Mouse (Mus musculus) hindbrain, embryonic 12.5 days (tissue): ENCODE results near the gene Dnhd1. TPM values are rescaled to one million over a fixed set of nuclear protein-coding genes. Genes with fewer than 3 reads are reported as not detected.
A peak's percentile ranks its signal among the peaks of the same experiment; 100 is the strongest.
"Not testable (repeated sequence)": the region's sequence is repeated elsewhere in the genome, so short reads cannot be mapped to it uniquely, and the experiment has no call there.

Experiments used
- ATAC-seq: fragments of 200-750 bp; cut with Nextera tagmentation; 2 replicates; pipeline ENCODE4 v1.8.0; 2017; ENCODE audit warnings: moderate TSS enrichment; ENCODE audit not compliant: low FRiP score
- H3K27ac ChIP-seq: fragments of 300-500 bp; sonication (generic); 2 replicates; pipeline ENCODE4 v1.5.1; 2016; ENCODE audit warnings: mild to moderate bottlenecking
- H3K27me3 ChIP-seq: fragments of 300-500 bp; sonication (generic); 2 replicates; pipeline ENCODE4 v1.6.1; 2016; ENCODE audit warnings: mild to moderate bottlenecking
- H3K36me3 ChIP-seq: fragments of 300-500 bp; sonication (generic); 2 replicates; pipeline ENCODE4 v1.6.1; 2016; ENCODE audit warnings: mild to moderate bottlenecking
- H3K4me1 ChIP-seq: fragments of 300-500 bp; sonication (generic); 2 replicates; pipeline ENCODE4 v1.6.1; 2016
- H3K4me2 ChIP-seq: fragments of 300-500 bp; sonication (generic); replicated peaks from 2 replicates; pipeline ENCODE4 v1.6.1; 2016; ENCODE audit warnings: mild to moderate bottlenecking
- H3K4me3 ChIP-seq: fragments of 300-500 bp; sonication (generic); 2 replicates; pipeline ENCODE4 v1.5.1; 2016; ENCODE audit warnings: mild to moderate bottlenecking
- H3K9ac ChIP-seq: fragments of 300-500 bp; sonication (generic); 2 replicates; pipeline ENCODE4 v1.6.1; 2016; ENCODE audit warnings: mild to moderate bottlenecking, moderate library complexity
- H3K9me3 ChIP-seq: fragments of 300-500 bp; sonication (generic); replicated peaks from 2 replicates; pipeline ENCODE4 v1.6.1; 2016; ENCODE audit warnings: mild to moderate bottlenecking
- WGBS: fragments of 180-500 bp; shearing (Covaris S2); methylation state at CpG from one replicate; pipeline ENCODE4 v1.1.7; 2016; 5-methylcytosine and 5-hydroxymethylcytosine counted together
- polyA plus RNA-seq: library from polyadenylated mRNA; unstranded; fragments of >200 nt; fragmentation: Nextera tagmentation; extraction: Ambion mirVana; gene quantifications from 2 replicates; pipeline ENCODE4 v1.2.1, GENCODE M21; 2016

Gene Dnhd1
- polyA plus RNA-seq, 1 experiment from 2014 or later, result 1.2 TPM

DNA sequence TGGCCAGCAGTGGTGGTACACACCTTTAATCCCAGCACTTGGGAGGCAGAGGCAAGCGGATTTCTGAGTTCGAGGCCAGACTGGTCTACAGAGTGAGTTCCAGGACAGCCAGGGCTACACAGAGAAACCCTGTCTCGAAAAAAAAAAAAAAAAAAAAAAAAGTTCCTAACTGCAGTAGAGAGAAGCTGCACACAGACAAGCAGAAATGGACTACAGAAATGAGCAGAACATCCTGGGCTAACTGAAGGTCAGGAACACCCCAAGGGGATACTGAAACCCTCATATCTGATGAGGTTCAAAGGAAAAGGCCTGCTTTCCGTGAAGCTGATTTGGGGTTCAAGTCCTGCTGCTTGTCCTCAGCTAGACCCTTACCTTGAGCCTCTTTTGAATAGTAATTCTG lies 84.8 kb downstream of the Dnhd1 start:
- not testable (repeated sequence) for ATAC-seq, H3K9me3 ChIP-seq, H3K27me3 ChIP-seq, H3K27ac ChIP-seq
- H3K9ac ChIP-seq, result peak overlapping the region; percentile 77
- WGBS, result 50% methylated on average over 4 of the region's 4 CpGs
- peaks cover 14% of the 10 kb centered on the region for H3K4me1 ChIP-seq
- peaks cover 42% of the 10 kb centered on the region for H3K36me3 ChIP-seq
- peak overlapping the region; percentile 89 for H3K4me2 ChIP-seq
- H3K4me3 ChIP-seq, result peak overlapping the region; percentile 79

DNA sequence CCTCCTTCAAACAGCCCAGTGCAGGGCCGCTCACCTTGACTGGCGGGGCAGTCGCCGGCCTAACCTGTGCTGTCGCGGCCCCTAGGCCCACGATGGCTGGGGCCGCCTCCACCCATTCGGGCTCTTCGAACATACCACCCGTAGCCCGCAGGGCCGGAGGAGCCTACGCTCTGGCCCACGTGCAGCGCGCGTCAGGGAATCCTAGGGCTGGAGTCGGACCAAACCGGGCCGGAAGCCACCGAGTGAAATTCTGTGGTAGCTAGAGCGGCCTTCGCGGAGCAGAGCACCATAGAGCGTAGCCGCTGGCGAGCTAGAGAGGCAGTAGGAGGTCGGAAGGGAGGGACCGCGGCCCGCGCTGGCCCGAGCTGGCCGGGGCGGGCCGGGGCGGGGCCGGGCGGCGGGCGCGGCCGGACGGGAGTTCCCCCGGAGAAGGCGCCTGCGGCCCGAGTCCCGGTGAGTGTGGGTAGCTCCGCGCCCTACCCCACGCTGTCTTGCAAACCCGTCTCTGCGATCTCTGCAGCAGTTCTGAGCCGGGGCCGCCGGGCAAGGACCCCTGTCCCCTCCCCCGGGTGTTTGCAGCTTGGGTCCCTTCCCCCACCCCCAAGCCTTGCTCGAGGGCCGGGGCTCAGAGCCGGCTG lies 85.8 kb downstream of the Dnhd1 start, which contains the start of gene Ilk:
Gene Ilk (plus strand): TSS at position 329 of the 638 bp plus-strand sequence.
- Histone ChIP-seq H3K4me3 (peak within 1 kb of the TSS; percentile 79), H3K4me1 (peaks cover 14% of the 10 kb centered on the region), H3K27me3 (no peaks in the 10 kb centered on the region), H3K9ac (peak within 1 kb of the TSS; percentile 77), H3K9me3 (no peaks in the 10 kb centered on the region), H3K27ac (peak within 1 kb of the TSS; percentile 83), H3K36me3 (peaks cover 44% of the 10 kb centered on the region), H3K4me2 (peak within 1 kb of the TSS; percentile 89)
- 0% methylated on average over 56 of the region's 62 CpGs for WGBS
- peak; percentile 98 for ATAC-seq

DNA sequence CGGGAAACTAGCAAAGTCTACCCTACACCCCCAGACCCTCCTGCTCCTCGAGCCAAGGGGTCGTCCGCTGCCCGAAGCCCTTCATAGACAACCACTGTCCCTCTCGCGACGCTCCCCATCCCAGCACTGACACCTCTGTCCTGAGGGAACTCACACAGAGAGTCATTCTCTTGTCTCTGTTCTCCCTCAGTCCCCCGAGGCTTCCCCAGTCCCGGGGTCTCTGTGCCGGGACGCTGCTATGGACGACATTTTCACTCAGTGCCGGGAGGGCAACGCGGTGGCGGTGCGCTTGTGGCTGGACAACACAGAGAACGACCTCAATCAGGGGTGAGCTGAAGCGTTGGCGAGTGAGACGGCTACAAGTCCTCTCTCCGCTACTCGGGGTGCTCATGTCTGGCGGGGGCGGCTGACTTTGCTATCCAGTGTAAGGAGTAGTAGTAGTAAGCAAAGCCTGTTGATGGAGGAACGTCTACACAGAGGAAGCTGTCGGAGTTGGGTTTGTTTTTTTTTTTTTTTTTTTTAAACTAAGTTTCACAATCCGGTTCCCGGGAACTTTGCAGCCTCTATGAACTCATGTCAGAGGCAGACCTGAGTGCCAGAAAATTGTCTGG lies 86.4 kb downstream of the Dnhd1 start, which contains the start of gene Rrp8:
Gene Rrp8 (minus strand): TSS at position 475 of the 611 bp plus-strand sequence.
- no peak for ATAC-seq
- peak within 1 kb of the TSS; percentile 89 for H3K4me2 ChIP-seq
- no peaks in the 10 kb centered on the region for H3K27me3 ChIP-seq
- no peaks in the 10 kb centered on the region for H3K9me3 ChIP-seq
- peaks cover 44% of the 10 kb centered on the region for H3K36me3 ChIP-seq
- peak within 1 kb of the TSS; percentile 83 for H3K27ac ChIP-seq
- 1% methylated on average over 30 of the region's 30 CpGs for WGBS
- H3K9ac ChIP-seq, result peak within 1 kb of the TSS; percentile 77
- peaks cover 14% of the 10 kb centered on the region for H3K4me1 ChIP-seq
- peak within 1 kb of the TSS; percentile 79 for H3K4me3 ChIP-seq

DNA sequence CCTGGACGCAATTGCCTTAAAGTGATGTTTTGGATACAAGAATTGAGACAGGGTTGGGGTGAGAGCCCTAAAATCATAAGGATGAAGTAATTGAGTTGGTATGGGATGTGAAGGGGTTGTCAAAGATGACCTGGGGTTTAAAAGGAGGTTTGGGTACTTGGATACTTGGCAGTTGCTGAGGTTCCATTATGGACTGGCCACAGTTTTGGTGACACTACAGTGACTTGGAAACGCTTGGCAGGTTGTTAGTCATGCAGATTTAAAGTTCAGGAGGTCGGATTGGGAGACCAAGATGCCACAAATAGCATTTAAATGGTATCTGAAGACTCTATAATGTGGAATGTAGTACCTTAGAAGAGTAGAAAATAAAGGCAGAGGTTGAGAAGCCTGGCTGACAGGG lies 87.0 kb downstream of the Dnhd1 start:
- Histone ChIP-seq H3K4me1 (peaks cover 14% of the 10 kb centered on the region), H3K4me3 (peak overlapping the region; percentile 79), H3K27ac (no peak overlapping the region), H3K27me3 (no peaks in the 10 kb centered on the region), H3K4me2 (peak overlapping the region; percentile 89), H3K9ac (peak overlapping the region; percentile 77; the same call in 1 of the 2 replicates), H3K9me3 (no peaks in the 10 kb centered on the region), H3K36me3 (peaks cover 44% of the 10 kb centered on the region)
- WGBS, result 34% methylated on average over 3 of the region's 3 CpGs
- ATAC-seq, result no peak

DNA sequence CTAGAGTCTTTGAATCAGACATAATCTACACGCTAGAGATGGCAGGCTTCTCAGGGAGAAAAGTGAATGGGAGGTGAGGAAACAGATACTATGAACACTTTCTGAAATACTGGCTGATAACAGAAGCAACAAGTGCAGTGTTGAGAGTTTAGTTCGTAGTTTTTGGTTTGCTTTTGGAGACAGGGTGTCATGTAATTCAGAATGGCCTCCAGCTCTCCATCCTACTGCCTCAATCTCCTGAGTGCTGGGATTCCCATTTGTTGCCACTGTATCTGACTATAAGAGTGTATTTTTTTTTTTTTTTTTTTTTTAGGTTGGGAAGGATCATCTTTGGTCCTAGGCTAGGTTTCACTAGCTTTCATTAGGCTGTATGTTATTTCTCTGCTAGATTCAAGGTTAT lies 87.7 kb downstream of the Dnhd1 start:
- Histone ChIP-seq H3K36me3 (peaks cover 42% of the 10 kb centered on the region), H3K4me3 (no peak overlapping the region)
- 91% methylated on average over 2 of the region's 2 CpGs for WGBS

DNA sequence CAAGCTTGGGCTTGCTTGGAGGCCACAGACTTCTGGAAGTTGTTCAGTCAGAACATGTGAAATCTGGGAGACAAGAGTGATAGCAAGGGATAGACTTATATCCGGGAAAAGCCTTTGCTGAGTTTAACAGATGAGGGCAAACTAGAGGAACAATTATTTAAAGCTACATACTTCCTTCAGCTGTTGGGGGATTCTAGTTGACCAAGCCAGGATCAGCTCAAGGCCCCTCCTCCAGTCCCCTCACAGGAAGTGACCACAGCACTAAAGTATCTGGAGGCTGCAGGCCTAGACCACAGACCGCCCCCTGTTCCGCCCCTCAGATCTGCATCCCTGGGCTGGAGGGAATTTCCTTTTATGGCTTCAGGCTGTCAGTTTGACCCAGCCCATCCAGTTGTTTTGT lies 88.3 kb downstream of the Dnhd1 start:
- no peak overlapping the region for H3K4me3 ChIP-seq
- H3K27ac ChIP-seq, result 0 out of 2 replicates have a peak overlapping the region, but pooled peaks have one; percentile 26

More for the DNA sequence above, 87.7 kb downstream of the Dnhd1 start:
- Histone ChIP-seq H3K9ac (no peak overlapping the region), H3K4me2 (no peak overlapping the region), H3K27ac (no peak overlapping the region), H3K4me1 (peaks cover 17% of the 10 kb centered on the region), H3K9me3 (no peaks in the 10 kb centered on the region), H3K27me3 (no peaks in the 10 kb centered on the region)
- ATAC-seq, result no peak

DNA sequence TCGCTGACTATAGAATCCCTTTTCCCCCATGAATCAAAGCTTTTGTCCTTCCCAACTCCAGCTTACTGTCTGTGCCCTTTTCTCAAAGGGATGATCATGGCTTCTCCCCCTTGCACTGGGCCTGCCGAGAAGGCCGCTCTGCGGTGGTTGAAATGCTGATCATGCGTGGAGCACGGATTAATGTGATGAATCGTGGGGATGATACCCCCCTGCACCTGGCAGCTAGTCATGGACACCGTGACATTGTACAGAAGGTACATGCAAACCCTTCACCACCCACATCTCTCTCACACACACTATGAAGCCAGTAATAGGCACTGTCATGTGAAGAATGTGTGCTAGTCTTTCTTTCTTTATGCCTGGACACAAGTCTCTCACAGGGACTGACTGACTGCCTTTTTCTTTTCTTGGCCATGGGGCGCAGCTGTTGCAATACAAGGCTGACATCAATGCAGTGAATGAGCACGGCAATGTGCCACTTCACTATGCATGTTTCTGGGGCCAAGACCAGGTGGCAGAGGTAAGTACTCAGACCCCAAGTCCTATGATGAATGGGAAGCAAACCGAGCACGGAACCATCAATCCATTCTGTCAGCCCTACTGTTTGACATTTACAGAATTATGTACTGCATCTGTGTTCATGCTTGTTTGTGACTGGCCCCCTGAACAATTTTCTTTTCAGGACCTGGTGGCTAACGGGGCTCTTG lies 89.6 kb downstream of the Dnhd1 start:
- no peak overlapping the region for H3K4me3 ChIP-seq
- no peak overlapping the region for H3K27ac ChIP-seq
- H3K9me3 ChIP-seq, result no peaks in the 10 kb centered on the region
- H3K27me3 ChIP-seq, result no peaks in the 10 kb centered on the region
- no peak overlapping the region for H3K9ac ChIP-seq
- ATAC-seq, result no peak
- H3K4me1 ChIP-seq, result peaks cover 19% of the 10 kb centered on the region
- no peak overlapping the region for H3K4me2 ChIP-seq
- 86% methylated on average over 13 of the region's 13 CpGs for WGBS
- H3K36me3 ChIP-seq, result peaks cover 30% of the 10 kb centered on the region

More for the DNA sequence above, 88.3 kb downstream of the Dnhd1 start:
- H3K4me2 ChIP-seq, result no peak overlapping the region; the same call in 1 of the 2 replicates
- H3K4me1 ChIP-seq, result peaks cover 23% of the 10 kb centered on the region
- H3K9ac ChIP-seq, result no peak overlapping the region
- ATAC-seq, result no peak
- H3K9me3 ChIP-seq, result no peaks in the 10 kb centered on the region
- 37% methylated on average over 3 of the region's 3 CpGs for WGBS
- H3K27me3 ChIP-seq, result no peaks in the 10 kb centered on the region
- H3K36me3 ChIP-seq, result peaks cover 36% of the 10 kb centered on the region

DNA sequence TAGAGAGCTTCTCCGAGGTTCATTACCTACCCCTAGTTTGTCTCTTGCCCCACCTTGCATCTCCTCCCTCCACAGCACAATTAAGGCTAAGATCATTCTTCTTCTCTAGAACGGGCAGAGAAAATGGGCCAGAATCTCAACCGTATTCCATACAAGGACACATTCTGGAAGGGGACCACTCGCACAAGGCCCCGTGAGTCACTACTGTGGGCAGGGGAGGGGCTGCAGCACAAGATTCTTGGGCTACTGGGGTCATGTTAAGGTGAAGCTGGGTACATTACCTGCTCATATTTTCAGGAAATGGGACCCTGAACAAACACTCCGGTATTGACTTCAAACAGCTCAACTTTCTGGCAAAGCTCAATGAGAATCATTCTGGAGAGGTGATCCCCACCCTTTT lies 90.2 kb downstream of the Dnhd1 start:
- no peak for ATAC-seq
- WGBS, result 83% methylated on average over 6 of the region's 6 CpGs
- peaks cover 18% of the 10 kb centered on the region for H3K4me1 ChIP-seq

DNA sequence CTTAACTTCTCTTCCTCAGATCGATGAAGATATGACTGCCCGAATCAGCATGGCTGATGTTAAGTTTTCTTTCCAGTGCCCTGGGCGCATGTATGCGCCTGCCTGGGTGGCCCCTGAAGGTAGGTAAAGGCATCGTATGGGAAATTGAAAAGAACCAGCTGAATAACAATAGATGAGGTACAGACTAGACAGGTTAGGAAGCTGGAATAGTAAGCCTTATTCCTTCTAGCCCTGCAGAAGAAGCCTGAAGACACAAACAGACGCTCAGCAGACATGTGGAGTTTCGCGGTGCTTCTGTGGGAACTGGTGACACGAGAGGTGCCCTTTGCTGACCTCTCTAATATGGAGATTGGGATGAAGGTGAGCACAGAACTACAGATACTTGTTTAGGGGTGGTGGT lies 91.4 kb downstream of the Dnhd1 start:
- no peak overlapping the region for H3K4me2 ChIP-seq
- H3K27me3 ChIP-seq, result no peaks in the 10 kb centered on the region
- peaks cover 18% of the 10 kb centered on the region for H3K4me1 ChIP-seq
- no peak overlapping the region for H3K4me3 ChIP-seq
- no peak overlapping the region for H3K27ac ChIP-seq
- WGBS, result 93% methylated on average over 9 of the region's 9 CpGs
- no peak for ATAC-seq
- H3K9ac ChIP-seq, result no peak overlapping the region
- peaks cover 30% of the 10 kb centered on the region for H3K36me3 ChIP-seq
- no peaks in the 10 kb centered on the region for H3K9me3 ChIP-seq

More for the DNA sequence above, 90.2 kb downstream of the Dnhd1 start:
- H3K27me3 ChIP-seq, result no peaks in the 10 kb centered on the region
- peaks cover 30% of the 10 kb centered on the region for H3K36me3 ChIP-seq
- no peak overlapping the region for H3K27ac ChIP-seq
- no peak overlapping the region for H3K4me2 ChIP-seq
- H3K9ac ChIP-seq, result no peak overlapping the region
- no peaks in the 10 kb centered on the region for H3K9me3 ChIP-seq
- no peak overlapping the region for H3K4me3 ChIP-seq

DNA sequence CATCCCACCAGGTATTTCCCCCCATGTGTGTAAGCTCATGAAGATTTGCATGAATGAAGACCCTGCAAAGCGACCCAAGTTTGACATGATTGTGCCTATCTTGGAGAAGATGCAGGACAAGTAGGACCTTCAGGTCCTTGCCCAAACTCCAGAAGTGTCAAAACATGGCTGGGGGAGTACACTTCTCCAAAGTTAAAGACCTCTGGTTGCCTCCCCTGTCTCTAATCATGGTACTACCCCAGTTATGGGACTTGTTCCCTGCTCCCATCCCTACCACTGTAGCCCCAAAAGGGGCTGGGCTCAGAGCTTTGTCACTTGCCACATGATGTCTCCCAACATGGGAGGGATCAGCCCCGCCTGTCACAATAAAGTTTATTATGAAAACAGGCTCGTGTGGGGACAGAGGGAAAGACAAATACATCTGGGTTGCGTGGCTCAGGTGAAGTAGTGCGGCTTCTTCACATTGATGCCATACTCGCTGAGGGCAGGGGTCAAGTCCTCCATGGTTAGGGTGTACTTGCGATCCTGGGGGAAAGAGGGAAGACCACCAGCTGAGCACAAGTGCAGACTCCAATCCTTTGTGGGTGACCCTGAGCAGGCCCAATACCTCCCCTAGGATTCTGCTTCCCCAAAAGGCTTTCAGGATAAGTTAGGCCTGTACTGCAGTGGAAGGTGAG lies 92.0 kb downstream of the Dnhd1 start:
- not testable (repeated sequence) for H3K9ac ChIP-seq
- 0 out of 2 replicates have a peak overlapping the region, but pooled peaks have one; percentile 89 for H3K4me2 ChIP-seq

DNA sequence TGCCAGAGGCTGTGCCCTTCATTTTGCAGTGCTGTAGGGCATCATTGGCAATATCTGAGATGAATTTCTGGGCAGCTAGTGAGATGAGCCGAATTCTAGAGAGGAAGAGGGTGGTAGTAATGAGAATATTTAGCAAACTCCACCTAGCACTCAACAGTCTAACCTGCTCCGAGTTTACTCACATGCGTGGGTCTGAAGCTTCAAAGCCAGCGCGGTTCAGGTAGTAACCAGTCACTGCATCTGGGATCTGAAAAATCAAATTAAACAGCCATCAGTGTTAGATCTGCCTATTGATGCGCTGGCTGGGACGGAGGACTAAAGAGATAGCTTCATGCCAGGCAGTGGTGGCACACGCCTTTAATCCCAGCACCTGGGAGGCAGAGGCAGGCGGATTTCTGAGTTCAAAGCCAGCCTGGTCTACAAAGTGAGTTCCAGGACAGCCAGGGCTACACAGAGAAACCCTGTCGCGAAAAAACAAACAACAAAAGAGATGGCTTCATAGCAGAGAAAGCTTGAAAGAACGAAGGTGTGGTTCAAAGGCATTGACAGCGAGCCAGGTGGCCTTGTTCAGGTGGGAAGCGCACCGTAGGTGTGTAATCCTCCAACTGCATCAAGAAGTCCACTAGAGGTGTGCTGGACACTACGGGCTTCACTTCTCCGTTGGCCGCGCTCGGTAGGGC lies 92.8 kb downstream of the Dnhd1 start:
- H3K27me3 ChIP-seq, H3K9me3 ChIP-seq, H3K27ac ChIP-seq, H3K4me1 ChIP-seq, ATAC-seq: not testable (repeated sequence)
- Histone ChIP-seq H3K4me3 (peak overlapping the region; percentile 100), H3K9ac (peak overlapping the region; percentile 97), H3K36me3 (peaks cover 41% of the 10 kb centered on the region), H3K4me2 (peak overlapping the region; percentile 89)
- 36% methylated on average over 20 of the region's 20 CpGs for WGBS

More for the DNA sequence above, 92.0 kb downstream of the Dnhd1 start:
- H3K27ac ChIP-seq, H3K27me3 ChIP-seq, ATAC-seq, H3K9me3 ChIP-seq: not testable (repeated sequence)
- H3K4me3 ChIP-seq, result 0 out of 2 replicates have a peak overlapping the region, but pooled peaks have one; percentile 4
- WGBS, result 83% methylated on average over 7 of the region's 7 CpGs
- peaks cover 14% of the 10 kb centered on the region for H3K4me1 ChIP-seq
- H3K36me3 ChIP-seq, result peaks cover 35% of the 10 kb centered on the region
